Mouse (Mus musculus): ENCODE measurements around the gene Drap1.
A peak's percentile ranks its signal among the peaks of the same experiment; 100 is the strongest.
"Not testable (repeated sequence)": the region's sequence is repeated elsewhere in the genome, so short reads cannot be mapped to it uniquely, and the experiment has no call there.

Drap1 gene

GRCm38 (mm10) chr19:5419630-5420029 lies 5.1 kb downstream of the Drap1 start:
- no peak for DNase-seq

DNA sequence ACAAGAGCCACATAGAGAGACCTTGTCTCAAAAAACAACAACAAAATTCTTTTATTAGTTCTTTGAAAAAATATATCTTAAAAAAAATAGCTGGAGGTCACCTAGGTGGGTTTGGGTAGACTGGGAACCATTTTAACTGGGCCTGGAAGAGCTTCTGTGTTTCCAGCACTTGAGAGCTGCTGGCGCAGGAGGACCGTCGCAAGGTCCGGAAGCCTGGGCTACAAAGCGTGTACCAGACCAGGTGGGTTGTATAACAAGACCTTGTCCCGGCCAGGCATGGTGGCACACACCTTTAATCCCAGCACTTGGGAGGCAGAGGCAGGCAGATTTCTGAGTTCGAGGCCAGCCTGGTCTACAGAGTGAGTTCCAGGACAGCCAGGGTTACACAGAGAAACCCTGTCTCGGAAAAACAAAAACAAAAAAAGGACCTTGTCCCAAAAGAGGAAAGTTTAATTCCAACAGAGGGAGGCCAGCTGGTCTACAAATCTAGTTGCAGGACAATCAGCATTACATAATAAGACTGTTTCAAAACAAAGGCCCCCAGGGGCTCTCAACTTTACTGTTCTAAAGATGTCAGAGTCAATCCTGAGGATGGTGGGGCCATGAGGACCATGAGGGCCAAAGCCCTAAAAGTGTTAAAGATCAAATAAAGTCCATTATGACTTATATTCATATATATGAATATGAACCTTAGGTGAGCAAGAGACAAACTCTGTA lies 5.9 kb downstream of the Drap1 start:
- no peak for DNase-seq

DNA sequence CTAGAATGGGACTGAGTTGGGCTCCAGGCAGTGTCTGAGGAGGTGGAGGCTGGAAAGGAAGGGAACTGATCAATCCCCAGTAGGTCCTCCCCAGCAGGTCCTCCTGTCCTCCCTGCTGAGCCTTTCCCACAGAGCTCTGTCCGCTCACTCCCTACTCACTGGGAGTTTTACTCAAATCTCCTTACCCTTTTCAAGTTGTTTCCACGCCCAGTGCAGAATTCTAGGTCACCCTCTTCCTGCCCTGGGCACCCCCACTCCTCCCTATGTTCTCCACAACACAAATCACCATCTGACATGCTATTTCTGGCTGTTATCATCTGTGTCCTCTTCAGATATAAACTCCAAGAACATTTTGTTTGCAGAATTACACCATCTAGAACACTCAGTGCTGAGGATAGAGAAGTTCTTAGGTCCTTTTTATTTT lies 10.2 kb downstream of the Drap1 start:
- DNase-seq: no peak

GRCm38 (mm10) chr19:5413840-5414239 lies 10.9 kb downstream of the Drap1 start:
- no peak for DNase-seq

- no peak for DNase-seq
Observed at GRCm38 (mm10) chr19:5411961-5412360, 12.8 kb downstream of the Drap1 start.

- no peak for DNase-seq
Observed at GRCm38 (mm10) chr19:5410641-5411040, 14.1 kb downstream of the Drap1 start.

DNA sequence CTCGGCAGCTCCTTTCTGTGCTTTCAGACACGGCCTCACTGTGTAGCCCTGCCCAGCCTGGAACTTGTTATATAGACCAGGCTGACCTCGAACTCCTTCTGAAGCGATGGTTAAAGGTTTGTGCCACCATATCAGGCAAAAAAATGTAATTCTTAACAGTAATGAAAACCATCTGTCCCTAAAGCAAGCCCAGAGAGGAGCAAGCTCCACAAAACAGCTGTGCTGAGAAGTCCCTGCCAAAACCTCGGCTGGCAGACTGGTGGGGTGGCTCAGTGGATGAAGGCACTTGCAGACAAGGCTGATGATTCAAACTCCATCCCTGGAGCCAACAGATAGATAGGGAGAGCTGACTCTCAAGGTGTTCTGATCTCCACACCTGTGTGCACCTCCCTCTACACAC lies 15.7 kb downstream of the Drap1 start:
- DNase-seq: no peak

- DNase-seq: no peak
Observed at GRCm38 (mm10) chr19:5408057-5409001, 16.4 kb downstream of the Drap1 start.

DNA sequence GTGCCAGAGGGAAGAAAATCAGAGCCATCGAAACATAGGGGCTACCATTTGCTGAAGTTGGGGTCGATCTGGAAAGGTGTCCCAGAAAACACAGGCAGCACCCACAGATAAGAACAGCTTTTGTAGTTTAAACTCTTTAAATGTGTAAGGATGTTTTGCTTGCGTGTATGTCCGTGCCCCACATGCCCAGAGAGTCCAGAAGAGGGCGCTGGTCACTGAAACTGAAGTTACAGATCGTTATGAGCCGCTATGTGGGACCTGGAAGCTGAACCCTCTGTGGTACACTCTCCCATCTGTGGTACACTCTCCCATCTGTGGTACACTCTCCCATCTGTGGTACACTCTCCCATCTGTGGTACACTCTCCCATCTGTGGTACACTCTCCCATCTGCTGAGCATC lies 17.6 kb downstream of the Drap1 start:
- DNase-seq: peak; percentile 67 to 69

DNA sequence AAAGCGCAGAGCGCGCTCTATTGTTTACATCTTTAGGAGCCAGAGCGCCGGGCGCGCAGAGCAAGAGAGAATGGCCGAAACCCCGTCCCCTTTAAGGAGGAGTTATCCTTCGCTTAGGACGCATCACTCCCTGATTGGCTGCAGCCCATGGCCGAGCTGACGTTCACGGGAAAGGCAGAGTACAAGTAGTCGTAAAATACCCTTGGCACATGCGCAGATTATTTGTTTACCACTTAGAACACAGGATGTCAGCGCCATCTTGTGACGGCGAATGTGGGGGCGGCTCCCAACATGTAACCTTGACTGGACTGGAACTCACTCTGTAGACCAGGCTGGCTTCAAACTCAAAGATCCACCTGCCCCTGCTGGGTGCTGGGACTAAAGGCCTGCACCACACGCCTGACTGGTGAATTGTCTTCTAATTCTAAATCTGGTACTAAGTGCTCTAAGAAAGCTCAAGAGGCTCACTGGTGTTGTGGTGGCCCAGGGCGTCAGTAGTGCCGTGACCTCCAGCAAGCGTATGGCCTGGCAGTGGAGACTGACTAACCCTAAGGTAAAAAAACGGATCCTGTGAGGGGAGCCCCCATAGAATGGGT lies 18.1 kb downstream of the Drap1 start:
- DNase-seq: peak; percentile 54 to 59

GRCm38 (mm10) chr19:5405924-5406323 lies 18.9 kb downstream of the Drap1 start:
- DNase-seq: no peak

DNA sequence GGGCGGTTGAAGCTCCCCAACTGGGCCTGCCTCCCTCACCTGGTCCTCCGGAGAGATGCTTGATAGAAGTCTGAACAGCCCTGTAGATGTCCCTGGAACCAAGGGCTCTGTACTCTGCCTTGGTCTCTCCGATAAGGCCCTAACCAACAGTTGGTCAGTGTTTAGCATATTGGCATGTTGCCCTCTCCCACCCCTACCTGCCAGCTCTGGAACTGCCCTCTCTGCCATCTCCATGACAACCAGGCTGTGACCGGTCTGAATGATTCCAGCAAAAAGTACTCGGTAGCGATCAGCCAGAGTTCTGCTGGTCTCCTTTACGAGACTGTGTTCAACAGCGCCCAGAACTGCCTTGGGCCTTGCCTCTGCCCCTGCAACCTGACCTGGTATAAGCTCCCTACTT lies 22.5 kb downstream of the Drap1 start, which contains the start of gene Tsga10ip:
Tsga10ip (minus strand) TSS at position 234 of the 400 bp plus-strand sequence.
- DNase-seq: no peak

GRCm38 (mm10) chr19:5401073-5401472 lies 23.7 kb downstream of the Drap1 start:
- not testable (repeated sequence) for DNase-seq

DNA sequence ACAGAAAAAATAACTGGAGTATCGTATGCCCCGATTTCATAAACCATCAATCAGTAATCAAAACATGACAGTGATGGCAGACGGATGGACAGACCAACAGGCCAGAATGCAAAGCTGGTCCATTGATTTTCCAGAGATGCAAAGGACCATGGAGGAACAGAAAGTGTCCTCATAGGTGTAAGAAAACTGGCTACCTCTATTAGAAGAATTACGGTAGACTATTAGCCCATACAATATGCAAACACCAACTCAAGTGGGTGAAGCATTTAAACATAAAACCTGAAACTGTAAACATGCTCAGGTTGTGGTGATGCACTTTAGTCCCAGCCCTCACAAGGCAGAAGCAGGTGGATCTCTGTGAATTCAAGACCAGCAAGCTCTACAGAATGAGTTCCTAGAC lies 29.4 kb downstream of the Drap1 start:
- no peak for DNase-seq

DNA sequence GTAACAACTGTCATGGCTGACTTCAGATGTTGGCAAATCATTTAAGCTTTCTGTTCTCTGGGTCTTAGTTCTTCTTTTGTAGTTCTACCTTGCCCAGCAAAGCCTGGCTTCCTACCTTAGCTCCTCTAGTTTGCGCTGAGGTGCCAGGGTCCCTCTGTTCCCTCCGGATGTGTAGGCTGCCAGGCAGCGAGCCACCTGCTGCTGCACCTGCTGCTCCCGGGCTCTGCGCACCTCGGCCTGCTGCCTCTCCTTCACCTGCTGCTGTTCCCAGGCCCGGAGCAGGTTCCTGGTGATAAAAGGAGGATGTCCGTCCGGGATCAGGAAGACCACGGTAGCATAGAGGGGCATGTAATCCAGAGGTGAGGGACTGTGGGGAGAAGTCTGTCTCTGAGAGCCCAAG lies 30.6 kb downstream of the Drap1 start:
- no peak for DNase-seq

DNA sequence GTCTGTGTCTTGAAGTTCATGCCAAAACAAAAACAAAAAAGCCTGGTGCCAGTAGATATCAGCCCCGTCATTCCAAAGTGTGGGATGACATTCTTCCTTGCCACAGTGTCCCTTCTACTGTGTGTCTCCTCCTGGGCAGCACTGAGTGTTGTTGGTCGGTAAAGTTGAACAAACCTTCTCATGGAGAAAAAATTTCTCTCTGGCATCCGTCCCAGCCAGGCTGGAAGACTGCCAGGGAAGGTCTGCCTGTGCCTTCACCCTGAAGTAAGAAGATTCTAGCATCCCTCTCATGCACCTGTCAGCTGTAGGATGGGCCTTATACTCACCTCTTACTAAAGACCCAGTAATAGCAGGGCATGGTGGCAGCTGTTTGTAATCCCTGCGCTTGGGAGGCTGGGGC lies 31.9 kb downstream of the Drap1 start:
- DNase-seq: no peak

- peak in 1 of 2 experiments; percentile 59 for DNase-seq
Observed at GRCm38 (mm10) chr19:5390416-5390815, 34.4 kb downstream of the Drap1 start.

DNA sequence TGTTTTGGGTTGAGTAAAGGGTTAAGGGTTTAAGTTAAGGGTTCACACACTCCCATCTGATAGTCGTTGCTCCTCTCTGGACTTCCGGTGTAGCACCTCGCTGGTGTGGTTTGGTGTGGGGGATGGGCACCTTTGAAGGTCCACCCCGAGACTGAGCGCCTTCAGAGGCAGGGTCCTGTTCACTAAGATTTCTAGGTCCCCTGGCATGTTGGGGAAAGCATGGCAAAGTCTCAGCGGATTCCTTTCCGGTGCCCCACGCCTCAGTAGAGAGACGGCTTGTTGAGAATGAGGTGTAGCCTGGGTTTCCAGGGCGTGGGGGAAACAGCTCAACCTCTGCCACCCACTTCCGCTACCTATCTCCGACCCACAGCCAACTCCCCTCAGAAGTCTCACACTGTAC lies 35.1 kb downstream of the Drap1 start:
- DNase-seq: peak; percentile 79 to 86

GRCm38 (mm10) chr19:5388588-5389242 lies 36.1 kb downstream of the Drap1 start, which contains the start of gene Sart1:
Sart1 (minus strand) TSS chr19:5388703.
- peak; percentile 91 to 95 for DNase-seq

GRCm38 (mm10) chr19:5388011-5388441 lies 36.8 kb downstream of the Drap1 start:
- no peak for DNase-seq

GRCm38 (mm10) chr19:5384715-5385114 lies 40.1 kb downstream of the Drap1 start:
- DNase-seq: no peak

DNA sequence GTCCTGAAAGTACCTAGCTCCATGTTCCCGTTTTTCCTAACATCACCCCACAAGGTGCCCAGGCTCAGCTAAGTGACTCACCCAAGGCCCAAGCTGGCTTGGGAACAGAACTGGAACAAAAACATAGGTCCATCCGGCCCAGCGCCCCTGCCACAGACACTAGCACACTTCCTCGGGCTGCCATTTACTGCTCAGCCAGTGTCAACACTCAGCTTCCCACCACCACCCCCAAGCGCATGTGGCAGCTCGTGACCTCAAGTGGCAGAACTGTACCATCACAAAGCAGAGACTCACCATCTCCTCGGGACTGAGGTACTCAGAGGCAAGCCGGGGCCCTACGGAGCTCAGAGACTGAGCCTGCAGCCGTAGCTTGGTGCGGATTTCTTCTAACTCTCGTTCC lies 41.5 kb downstream of the Drap1 start:
- DNase-seq: no peak

- no peak for DNase-seq
Observed at GRCm38 (mm10) chr19:5377446-5377845, 47.3 kb downstream of the Drap1 start.
